Mouse (Mus musculus) brain, embryonic 14.5 days (tissue): ENCODE data around the gene Sh3bp5l.

ENCODE experiments used
- CTCF ChIP-seq: fragments of 200-500 bp; IDR thresholded peaks from 2 replicates; pipeline ENCODE4 v1.5.1; 2012; ENCODE audit warnings: inconsistent platforms, mild to moderate bottlenecking, moderate library complexity, borderline replicate concordance; ENCODE audit not compliant: insufficient read depth, insufficient read length; ENCODE audit errors: extremely low read depth
- POLR2A ChIP-seq: fragments of 200-500 bp; IDR thresholded peaks from 2 replicates; pipeline ENCODE4 v1.6.1; 2012; ENCODE audit warnings: mild to moderate bottlenecking, inconsistent platforms, borderline replicate concordance; ENCODE audit not compliant: poor library complexity, insufficient read depth, insufficient read length, severe bottlenecking; ENCODE audit errors: extremely low read depth

- no peak for TF ChIP-seq CTCF
- TF ChIP-seq POLR2A, result no peak
These were observed 24.0 kb downstream of the Sh3bp5l start for GRCm38 (mm10) chr11:58354476-58354875.
